Comparison of ENCODE assay signal across 15 mouse cellular contexts in the genomic region with DNA sequence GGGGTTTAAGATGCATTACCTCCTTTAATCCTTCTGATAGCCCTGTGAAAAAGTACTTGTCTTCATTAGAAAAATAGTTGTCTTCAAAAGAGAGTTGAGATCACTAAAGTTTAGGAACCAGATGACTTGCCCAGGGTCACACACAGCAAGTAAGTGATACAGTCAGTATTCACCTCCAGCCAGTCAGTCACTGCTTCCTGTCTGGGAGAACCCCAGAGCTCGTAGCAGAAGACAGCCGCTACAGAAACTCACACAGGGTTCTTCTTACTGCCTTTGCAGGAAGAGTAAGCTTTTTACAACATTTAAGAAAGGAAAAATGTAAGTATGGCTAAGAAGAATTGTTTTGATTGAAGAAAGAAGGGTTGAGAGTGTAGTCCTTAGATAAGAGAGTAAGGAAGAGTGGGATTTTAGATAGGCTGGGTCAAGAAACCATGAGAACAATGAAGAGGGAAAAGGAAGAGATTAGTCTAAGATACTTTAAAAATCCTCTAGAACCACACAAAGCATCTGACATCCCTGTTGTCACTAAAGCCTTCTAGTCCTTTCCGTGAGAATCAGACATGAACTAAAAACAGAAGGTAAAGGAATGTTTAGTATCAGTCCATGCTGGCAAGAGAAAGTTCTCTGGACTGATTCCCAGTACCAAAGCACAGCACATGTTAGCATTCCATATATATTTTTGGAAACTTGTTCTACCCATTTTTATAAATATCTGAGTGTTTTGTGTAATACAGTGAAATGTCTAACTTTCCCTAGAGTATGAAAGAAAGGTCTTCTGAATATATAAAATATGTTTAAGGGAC. TPM values are rescaled to one million over a fixed set of nuclear protein-coding genes. Genes with fewer than 3 reads are reported as not detected.
DNase-seq lines count a peak whose midpoint lies in the region; ATAC-seq and TF ChIP-seq lines count a peak whose summit lies in the region.
"Had no signal": no experiment of that assay in that cellular context is flagged by ENCODE, and none has a peak within 500 bp of the region (broad histone marks: within the 10 kb centered on the region; RNA-seq: fewer than 3 reads in every experiment).

No protein-coding gene starts in this region.

- H3K4me2 ChIP-seq in forebrain, postnatal 0 days (ENCODE audit: low read depth) = no peak overlapping the region
- no peak overlapping the region for H3K4me2 ChIP-seq in forebrain, embryonic 16.5 days (ENCODE audit: low read length)
- H3K4me2 ChIP-seq in heart, postnatal 0 days (ENCODE audit: low read depth, low read length) = 0 out of 2 replicates have a peak overlapping the region, but pooled peaks have one; percentile 21
- H3K4me2 ChIP-seq: embryonic facial prominence, embryonic 12.5 days had no signal

- H3K9me3 ChIP-seq in forebrain, postnatal 0 days (ENCODE audit: low read length) = no peaks in the 10 kb centered on the region
- no peaks in the 10 kb centered on the region for H3K9me3 ChIP-seq in forebrain, embryonic 16.5 days (ENCODE audit: control insufficient read depth, low read length)
- no peaks in the 10 kb centered on the region for H3K9me3 ChIP-seq in heart, postnatal 0 days (replicated peaks; ENCODE audit: control insufficient read depth, low read length)
- H3K9me3 ChIP-seq in hindbrain, embryonic 10.5 days = no peaks in the 10 kb centered on the region
- H3K9me3 ChIP-seq: embryonic facial prominence, embryonic 12.5 days had no signal

- H3K27ac ChIP-seq in forebrain, postnatal 0 days (ENCODE audit: low read depth, low read length) = peak overlapping the region; percentile 40
- no peak overlapping the region for H3K27ac ChIP-seq in forebrain, embryonic 16.5 days (ENCODE audit: low read length)
- peak overlapping the region; percentile 91 for H3K27ac ChIP-seq in heart, postnatal 0 days (ENCODE audit: low read depth)
- no peak overlapping the region for H3K27ac ChIP-seq in hindbrain, embryonic 10.5 days
- H3K27ac ChIP-seq: embryonic facial prominence, embryonic 12.5 days; macrophage had no signal

- ATAC-seq in forebrain, postnatal 0 days = no peak
- ATAC-seq in forebrain, embryonic 16.5 days = no peak
- peak; percentile 83 for ATAC-seq in heart, postnatal 0 days (ENCODE audit: insufficient read depth, low read depth)
- ATAC-seq in cerebellum, adult (ENCODE audit: insufficient number of reproducible peaks, low FRiP score, low TSS enrichment) = no peak
- ATAC-seq: Patski had no signal

- peak; percentile 18 for DNase-seq in forebrain, postnatal 0 days
- peak; percentile 18 for DNase-seq in left cerebral cortex, adult 11 months (ENCODE audit: low spot score)
- no peak for DNase-seq in left cerebral cortex, adult 8-10 months (ENCODE audit: low spot score in 2 of 2)
- DNase-seq in 416B (ENCODE audit: low read depth) = peak; percentile 26
- DNase-seq in heart, postnatal 0 days (ENCODE audit: low spot score) = peak; percentile 76
- DNase-seq in hindbrain, embryonic 10.5 days (ENCODE audit: low spot score) = no peak
- DNase-seq: adrenal gland, postnatal 25 days; B cell, adult 2 months; cerebellum, adult 18-20 months had no signal

- TF ChIP-seq EP300 in heart, postnatal 0 days (IDR thresholded peaks at IDR 0.05; ENCODE audit: low read depth) = 0 out of 2 replicates have a peak, but pooled peaks have one; percentile 7

- H3K27me3 ChIP-seq in forebrain, postnatal 0 days (ENCODE audit: insufficient read depth, low read length) = no peaks in the 10 kb centered on the region
- no peaks in the 10 kb centered on the region for H3K27me3 ChIP-seq in forebrain, embryonic 16.5 days (replicated peaks; ENCODE audit: control insufficient read depth, insufficient read depth, low read length)
- no peaks in the 10 kb centered on the region for H3K27me3 ChIP-seq in heart, postnatal 0 days (ENCODE audit: control insufficient read depth, insufficient read depth, low read length)
- H3K27me3 ChIP-seq in hindbrain, embryonic 10.5 days (ENCODE audit: insufficient read depth, poor library complexity, severe bottlenecking) = no peaks in the 10 kb centered on the region
- H3K27me3 ChIP-seq: embryonic facial prominence, embryonic 12.5 days; Patski had no signal

- H3K36me3 ChIP-seq in forebrain, postnatal 0 days (ENCODE audit: insufficient read depth) = peaks cover 12% of the 10 kb centered on the region
- H3K36me3 ChIP-seq in forebrain, embryonic 16.5 days (ENCODE audit: control insufficient read depth, insufficient read depth) = peaks cover 2% of the 10 kb centered on the region; the same call in 1 of the 2 replicates
- peaks cover 7% of the 10 kb centered on the region for H3K36me3 ChIP-seq in heart, postnatal 0 days (replicated peaks; ENCODE audit: control insufficient read depth, insufficient read depth, low read length)
- H3K36me3 ChIP-seq in hindbrain, embryonic 10.5 days = peaks cover 23% of the 10 kb centered on the region

- no peak for TF ChIP-seq CTCF in forebrain, postnatal 0 days (IDR thresholded peaks at IDR 0.05; ENCODE audit: low read depth)
- no peak for TF ChIP-seq CTCF in heart, postnatal 0 days (IDR thresholded peaks at IDR 0.05; ENCODE audit: low read depth)

- 68% methylated on average over 3 of the region's 3 CpGs for WGBS in forebrain, postnatal 0 days
- WGBS in forebrain, embryonic 16.5 days = 77% methylated on average over 3 of the region's 3 CpGs
- 18% methylated on average over 3 of the region's 3 CpGs for whole genome bisulfite sequencing in heart, postnatal 0 days
- 84% methylated on average over 3 of the region's 3 CpGs for WGBS in hindbrain, embryonic 10.5 days

- no peak overlapping the region for H3K9ac ChIP-seq in forebrain, postnatal 0 days
- no peak overlapping the region for H3K9ac ChIP-seq in forebrain, embryonic 16.5 days (replicated peaks; ENCODE audit: low read depth, low read length)
- H3K9ac ChIP-seq in heart, postnatal 0 days (replicated peaks; ENCODE audit: low read depth, low read length) = no peak overlapping the region; the same call in 1 of the 2 replicates
- H3K9ac ChIP-seq: embryonic facial prominence, embryonic 12.5 days had no signal

- H3K4me1 ChIP-seq in forebrain, postnatal 0 days (ENCODE audit: insufficient read depth) = no peaks in the 10 kb centered on the region
- no peaks in the 10 kb centered on the region for H3K4me1 ChIP-seq in forebrain, embryonic 16.5 days (replicated peaks; ENCODE audit: control insufficient read depth, insufficient read depth, low read length)
- H3K4me1 ChIP-seq in heart, postnatal 0 days (ENCODE audit: control insufficient read depth, insufficient read depth) = peaks cover 25% of the 10 kb centered on the region
- no peaks in the 10 kb centered on the region for H3K4me1 ChIP-seq in hindbrain, embryonic 10.5 days (replicated peaks)
- H3K4me1 ChIP-seq: embryonic facial prominence, embryonic 12.5 days had no signal

- no peak overlapping the region for H3K4me3 ChIP-seq in forebrain, postnatal 0 days (ENCODE audit: low read depth, low read length)
- H3K4me3 ChIP-seq in forebrain, embryonic 16.5 days (replicated peaks; ENCODE audit: low read length) = no peak overlapping the region
- H3K4me3 ChIP-seq in heart, postnatal 0 days (ENCODE audit: low read depth, low read length) = no peak overlapping the region
- no peak overlapping the region for H3K4me3 ChIP-seq in hindbrain, embryonic 10.5 days
- H3K4me3 ChIP-seq: embryonic facial prominence, embryonic 12.5 days; myocyte had no signal

RNA-seq across cellular contexts. Expression of gene Atg16l2, which starts 34.4 kb away (rescaled TPM):
- total RNA-seq in forebrain, postnatal 0 days (2014; rRNA removed) = 35.3 and 51.9 TPM in 2 replicates
- 13.9 and 21.6 TPM in 2 replicates for polyA plus RNA-seq in forebrain, postnatal 0 days (2015; fragmentation: Nextera tagmentation; extraction: Ambion mirVana)
- polyA plus RNA-seq in forebrain, embryonic 16.5 days (2015; fragmentation: Nextera tagmentation; extraction: Ambion mirVana) = 28.7 and 33.0 TPM in 2 replicates
- 10 to 100 TPM; 46.0 to 66.1 (median 57.3) TPM for total RNA-seq in left cerebral cortex, adult 8-10 months (2022)
- 67.1 and 93.8 TPM in 2 replicates for total RNA-seq in heart, postnatal 0 days (2014; rRNA removed; ENCODE audit: low replicate concordance)
- polyA plus RNA-seq in heart, postnatal 0 days (2015; fragmentation: Nextera tagmentation; extraction: Ambion mirVana) = 15.9 and 20.5 TPM in 2 replicates
- 13.8 and 20.1 TPM in 2 replicates for polyA plus RNA-seq in hindbrain, embryonic 10.5 days (2016; fragmentation: Nextera tagmentation; extraction: Ambion mirVana)

RNA-seq across cellular contexts. Expression of gene Stard10, which starts 49.2 kb away (rescaled TPM):
- total RNA-seq in forebrain, postnatal 0 days (2014; rRNA removed) = 17.3 and 24.5 TPM in 2 replicates
- 11.0 and 12.2 TPM in 2 replicates for polyA plus RNA-seq in forebrain, postnatal 0 days (2015; fragmentation: Nextera tagmentation; extraction: Ambion mirVana)
- polyA plus RNA-seq in forebrain, embryonic 16.5 days (2015; fragmentation: Nextera tagmentation; extraction: Ambion mirVana) = 6.1 and 6.2 TPM in 2 replicates
- total RNA-seq in left cerebral cortex, adult 8-10 months (2022) = 10 to 100 TPM; 90.3 to 98.6 (median 92.0) TPM
- total RNA-seq in heart, postnatal 0 days (2014; rRNA removed; ENCODE audit: low replicate concordance) = 62.6 and 76.7 TPM in 2 replicates
- polyA plus RNA-seq in heart, postnatal 0 days (2015; fragmentation: Nextera tagmentation; extraction: Ambion mirVana) = 45.9 and 53.6 TPM in 2 replicates
- 9.8 and 10.4 TPM in 2 replicates for polyA plus RNA-seq in hindbrain, embryonic 10.5 days (2016; fragmentation: Nextera tagmentation; extraction: Ambion mirVana)

Comparison
In these comparisons a context has a peak if more than half of its experiments do, and no peak if none do; other contexts are left out.
1. DNase-seq: peak in forebrain, postnatal 0 days (single experiment), left cerebral cortex, adult 11 months (single experiment), 416B (single experiment) and heart, postnatal 0 days (single experiment); none in left cerebral cortex, adult 8-10 months (0 of 2) and hindbrain, embryonic 10.5 days (single experiment).
2. H3K27ac ChIP-seq: peak in forebrain, postnatal 0 days (single experiment) and heart, postnatal 0 days (single experiment); none in forebrain, embryonic 16.5 days (single experiment) and hindbrain, embryonic 10.5 days (single experiment).